Mouse (Mus musculus) kidney, embryonic 16.5 days (tissue): ENCODE measurements at regions not wholly inside any gene's neighbourhood (a gene's known extent, or its start where the extent isn't known, plus 50 kb on each side); places are given as distances from the start of the nearest gene placed in this dataset.

ENCODE experiments used
- ATAC-seq: fragments of 200-750 bp; cut with Nextera tagmentation; 2 replicates; pipeline ENCODE4 v1.8.0; 2017; ENCODE audit warnings: moderate TSS enrichment; ENCODE audit not compliant: low FRiP score, low TSS enrichment
- H3K27ac ChIP-seq: fragments of 300-500 bp; sonication (generic); 2 replicates; pipeline ENCODE4 v1.5.1; 2014; ENCODE audit warnings: low read length
- H3K27me3 ChIP-seq: fragments of 300-500 bp; sonication (generic); 2 replicates; pipeline ENCODE4 v1.6.1; 2014; ENCODE audit warnings: low read length, control low read depth, mixed read lengths; ENCODE audit not compliant: insufficient read depth
- H3K36me3 ChIP-seq: fragments of 300-500 bp; sonication (generic); 2 replicates; pipeline ENCODE4 v1.6.1; 2014; ENCODE audit warnings: low read length, control low read depth, mixed read lengths; ENCODE audit not compliant: insufficient read depth
- H3K4me1 ChIP-seq: fragments of 300-500 bp; sonication (generic); 2 replicates; pipeline ENCODE4 v1.6.1; 2014; ENCODE audit warnings: low read length, control low read depth, mixed read lengths; ENCODE audit not compliant: insufficient read depth
- H3K4me2 ChIP-seq: fragments of 300-500 bp; sonication (generic); replicated peaks from 2 replicates; pipeline ENCODE4 v1.6.1; 2014; ENCODE audit warnings: low read depth, low read length
- H3K4me3 ChIP-seq: fragments of 300-500 bp; sonication (generic); 2 replicates; pipeline ENCODE4 v1.5.1; 2014; ENCODE audit warnings: mild to moderate bottlenecking, low read length
- H3K9ac ChIP-seq: fragments of 300-500 bp; sonication (generic); replicated peaks from 2 replicates; pipeline ENCODE4 v1.6.1; 2014; ENCODE audit warnings: low read length
- H3K9me3 ChIP-seq: fragments of 300-500 bp; sonication (generic); 2 replicates; pipeline ENCODE4 v1.6.1; 2016; ENCODE audit warnings: low read length, control low read depth
- WGBS: fragments of 180-500 bp; shearing (Covaris S2); extraction: QIAGEN DNeasy Blood & Tissue Kit; methylation state at CpG from one replicate; pipeline ENCODE4 v1.1.7; 2014; 5-methylcytosine and 5-hydroxymethylcytosine counted together

GRCm38 (mm10) chr10:67461862-67462261, 73.4 kb upstream of the Egr2 start:
- H3K36me3 ChIP-seq = no peaks in the 10 kb centered on the region
- WGBS = 40% methylated on average over 1 of the region's 1 CpGs
- H3K9ac ChIP-seq = no peak overlapping the region
- ATAC-seq = no peak
- no peaks in the 10 kb centered on the region for H3K4me1 ChIP-seq
- no peaks in the 10 kb centered on the region for H3K9me3 ChIP-seq
- H3K4me3 ChIP-seq = no peak overlapping the region
- no peak overlapping the region for H3K4me2 ChIP-seq
- H3K27ac ChIP-seq = no peak overlapping the region
- 0 out of 2 replicates have a peak, but pooled peaks cover 2% of the 10 kb centered on the region for H3K27me3 ChIP-seq

- no peak for ATAC-seq
- Histone ChIP-seq H3K27ac (no peak overlapping the region), H3K9me3 (no peaks in the 10 kb centered on the region), H3K4me1 (no peaks in the 10 kb centered on the region), H3K4me3 (no peak overlapping the region), H3K27me3 (no peaks in the 10 kb centered on the region), H3K9ac (no peak overlapping the region), H3K36me3 (no peaks in the 10 kb centered on the region), H3K4me2 (no peak overlapping the region)
- WGBS = 70% methylated on average over 8 of the region's 8 CpGs
Observed at GRCm38 (mm10) chr10:67468724-67469123, 66.6 kb upstream of the Egr2 start.

- no peaks in the 10 kb centered on the region for H3K9me3 ChIP-seq
- no peak overlapping the region for H3K4me2 ChIP-seq
- H3K36me3 ChIP-seq = no peaks in the 10 kb centered on the region
- no peak overlapping the region for H3K27ac ChIP-seq
- no peak for ATAC-seq
- H3K27me3 ChIP-seq = no peaks in the 10 kb centered on the region
- no peaks in the 10 kb centered on the region for H3K4me1 ChIP-seq
- H3K4me3 ChIP-seq = no peak overlapping the region
- 78% methylated on average over 6 of the region's 6 CpGs for WGBS
- no peak overlapping the region for H3K9ac ChIP-seq
Observed at GRCm38 (mm10) chr10:67473016-67473415, 62.3 kb upstream of the Egr2 start.

GRCm38 (mm10) chr10:67474336-67474735, 60.9 kb upstream of the Egr2 start:
- WGBS = 66% methylated on average over 2 of the region's 2 CpGs
- Histone ChIP-seq H3K36me3 (no peaks in the 10 kb centered on the region), H3K4me3 (no peak overlapping the region), H3K9ac (no peak overlapping the region), H3K27me3 (no peaks in the 10 kb centered on the region), H3K27ac (no peak overlapping the region), H3K9me3 (no peaks in the 10 kb centered on the region), H3K4me1 (no peaks in the 10 kb centered on the region), H3K4me2 (no peak overlapping the region)
- ATAC-seq = no peak

GRCm38 (mm10) chr10:67482268-67482667, 53.0 kb upstream of the Egr2 start:
- Histone ChIP-seq H3K4me1 (no peaks in the 10 kb centered on the region), H3K4me2 (no peak overlapping the region), H3K9ac (no peak overlapping the region), H3K9me3 (peaks cover 15% of the 10 kb centered on the region), H3K4me3 (no peak overlapping the region), H3K36me3 (no peaks in the 10 kb centered on the region), H3K27me3 (no peaks in the 10 kb centered on the region), H3K27ac (no peak overlapping the region)
- WGBS = 70% methylated on average over 14 of the region's 14 CpGs
- ATAC-seq = no peak

GRCm38 (mm10) chr10:67483371-67483770, 51.9 kb upstream of the Egr2 start:
- no peaks in the 10 kb centered on the region for H3K4me1 ChIP-seq
- no peak overlapping the region for H3K9ac ChIP-seq
- H3K36me3 ChIP-seq = no peaks in the 10 kb centered on the region
- no peaks in the 10 kb centered on the region for H3K27me3 ChIP-seq
- H3K4me2 ChIP-seq = no peak overlapping the region
- WGBS = 79% methylated on average over 7 of the region's 7 CpGs
- H3K27ac ChIP-seq = no peak overlapping the region
- ATAC-seq = no peak
- no peak overlapping the region for H3K4me3 ChIP-seq
- H3K9me3 ChIP-seq = peaks cover 15% of the 10 kb centered on the region

GRCm38 (mm10) chr10:67484091-67484745, 51.1 kb upstream of the Egr2 start:
- Histone ChIP-seq H3K36me3 (no peaks in the 10 kb centered on the region), H3K27ac (no peak overlapping the region), H3K9me3 (peaks cover 15% of the 10 kb centered on the region), H3K4me3 (no peak overlapping the region), H3K9ac (no peak overlapping the region), H3K4me1 (no peaks in the 10 kb centered on the region), H3K4me2 (no peak overlapping the region), H3K27me3 (no peaks in the 10 kb centered on the region)
- WGBS = 81% methylated on average over 3 of the region's 3 CpGs
- ATAC-seq = no peak
